Mouse (Mus musculus): ENCODE data around the gene Maml1.

The Maml1 gene

GRCm38 (mm10) chr11:50210101-50210504, 82.0 kb downstream of the Maml1 start:
- peaks cover 41% of the 10 kb centered on the region for H3K36me3 ChIP-seq (ENCODE audit: insufficient read depth, low read length)
- no peaks in the 10 kb centered on the region for H3K9me3 ChIP-seq (ENCODE audit: low read length)
- H3K4me1 ChIP-seq (replicated peaks; ENCODE audit: low read depth, low read length) = peaks cover 76% of the 10 kb centered on the region
- H3K4me3 ChIP-seq (replicated peaks; ENCODE audit: low read length) = peak overlapping the region; percentile 97
- TF ChIP-seq CTCF (conservative IDR thresholded peaks at IDR 0.05; ENCODE audit: low read length) (no peak), NANOG (IDR thresholded peaks at IDR 0.05; ENCODE audit: borderline replicate concordance, low read length) (no peak), POU5F1 (IDR thresholded peaks at IDR 0.05; ENCODE audit: borderline replicate concordance, low read length) (no peak)
- no peaks in the 10 kb centered on the region for H3K27me3 ChIP-seq (ENCODE audit: insufficient read depth, low read length)

GRCm38 (mm10) chr11:50208039-50208438, 84.1 kb downstream of the Maml1 start:
- TF ChIP-seq POU5F1 (IDR thresholded peaks at IDR 0.05; ENCODE audit: borderline replicate concordance, low read length) (no peak), NANOG (IDR thresholded peaks at IDR 0.05; ENCODE audit: borderline replicate concordance, low read length) (no peak), CTCF (conservative IDR thresholded peaks at IDR 0.05; ENCODE audit: low read length) (no peak)
- Histone ChIP-seq H3K36me3 (ENCODE audit: insufficient read depth, low read length) (peaks cover 62% of the 10 kb centered on the region), H3K4me3 (replicated peaks; ENCODE audit: low read length) (no peak overlapping the region), H3K4me1 (replicated peaks; ENCODE audit: low read depth, low read length) (peaks cover 81% of the 10 kb centered on the region), H3K9me3 (ENCODE audit: low read length) (no peaks in the 10 kb centered on the region), H3K27me3 (ENCODE audit: insufficient read depth, low read length) (no peaks in the 10 kb centered on the region)

GRCm38 (mm10) chr11:50207344-50207743, 84.8 kb downstream of the Maml1 start:
- H3K27me3 ChIP-seq (ENCODE audit: insufficient read depth, low read length) = no peaks in the 10 kb centered on the region
- no peak overlapping the region for H3K4me3 ChIP-seq (replicated peaks; ENCODE audit: low read length)
- no peaks in the 10 kb centered on the region for H3K9me3 ChIP-seq (ENCODE audit: low read length)
- H3K4me1 ChIP-seq (replicated peaks; ENCODE audit: low read depth, low read length) = peaks cover 80% of the 10 kb centered on the region
- H3K36me3 ChIP-seq (ENCODE audit: insufficient read depth, low read length) = peaks cover 69% of the 10 kb centered on the region
- TF ChIP-seq NANOG (IDR thresholded peaks at IDR 0.05; ENCODE audit: borderline replicate concordance, low read length) (no peak), CTCF (conservative IDR thresholded peaks at IDR 0.05; ENCODE audit: low read length) (no peak), POU5F1 (IDR thresholded peaks at IDR 0.05; ENCODE audit: borderline replicate concordance, low read length) (no peak)

- Histone ChIP-seq H3K4me1 (replicated peaks; ENCODE audit: low read depth, low read length) (peaks cover 79% of the 10 kb centered on the region), H3K36me3 (ENCODE audit: insufficient read depth, low read length) (peaks cover 82% of the 10 kb centered on the region), H3K4me3 (replicated peaks; ENCODE audit: low read length) (no peak overlapping the region), H3K27me3 (ENCODE audit: insufficient read depth, low read length) (no peaks in the 10 kb centered on the region), H3K9me3 (ENCODE audit: low read length) (no peaks in the 10 kb centered on the region)
- no peak for TF ChIP-seq POU5F1 (IDR thresholded peaks at IDR 0.05; ENCODE audit: borderline replicate concordance, low read length)
Observed at GRCm38 (mm10) chr11:50206037-50206436, 86.1 kb downstream of the Maml1 start.

Measured in E14TG2a.4 (cell line).